Mouse (Mus musculus): Measurements from ENCODE around the gene Tpbpb. TPM values are rescaled to one million over a fixed set of nuclear protein-coding genes. Genes with fewer than 3 reads are reported as not detected.

The Tpbpb gene
- polyA plus RNA-seq (2012; rRNA removed; ENCODE audit: low replicate concordance): not detected in 2 replicates

GRCm38 (mm10) chr13:60904780-60905179 is at the start of gene Tpbpb:
Tpbpb (minus strand) TSS chr13:60904880.

GRCm38 (mm10) chr13:60941884-60942283 is 37.2 kb upstream of the Tpbpb start, which contains the start of gene Tpbpa:
Tpbpa (minus strand) TSS chr13:60941984.

GRCm38 (mm10) chr13:60936500-60936901 is 31.8 kb upstream of the Tpbpb start, which contains the start of the genes Gm49391 and Ctla2a:
Gm49391 (minus strand) TSS chr13:60936571.
Ctla2a (minus strand) TSS chr13:60936625.

GRCm38 (mm10) chr13:60935490-60935889 is 30.8 kb upstream of the Tpbpb start, which contains the start of gene Gm49393:
Gm49393 (minus strand) TSS chr13:60935590.

GRCm38 (mm10) chr13:60897328-60897727 is 7.4 kb downstream of the Tpbpb start, which contains the start of gene Ctla2b:
Ctla2b (minus strand) TSS chr13:60897447.

GRCm38 (mm10) chr13:60896794-60897193 is 7.9 kb downstream of the Tpbpb start, which contains the start of gene Gm49392:
Gm49392 (minus strand) TSS chr13:60896894.

GRCm38 (mm10) chr13:60864281-60864680 is 40.4 kb downstream of the Tpbpb start, which contains the start of gene 4930486L24Rik:
4930486L24Rik (minus strand) TSS chr13:60864475.

Other genes with a start within 250 kb of the Tpbpb start
- not detected in 2 replicates for gene BC051665, start 118.5 kb downstream of the Tpbpb start, polyA plus RNA-seq (2012; rRNA removed; ENCODE audit: low replicate concordance)
- gene Ctsll3, start 102.0 kb downstream of the Tpbpb start, polyA plus RNA-seq (2012; rRNA removed; ENCODE audit: low replicate concordance): not detected in 2 replicates
- not detected in 2 replicates for gene 4930486L24Rik, start 40.4 kb downstream of the Tpbpb start, polyA plus RNA-seq (2012; rRNA removed; ENCODE audit: low replicate concordance)
- gene Gm49392, start 8.0 kb downstream of the Tpbpb start, polyA plus RNA-seq (2012; rRNA removed; ENCODE audit: low replicate concordance): 0.42 and 0.49 TPM in 2 replicates
- 1.4 and 3.7 TPM in 2 replicates for gene Ctla2b, start 7.4 kb downstream of the Tpbpb start, polyA plus RNA-seq (2012; rRNA removed; ENCODE audit: low replicate concordance)
- gene Gm49393, start 30.7 kb upstream of the Tpbpb start, polyA plus RNA-seq (2012; rRNA removed; ENCODE audit: low replicate concordance): not detected in 2 replicates
- gene Gm49391, start 31.7 kb upstream of the Tpbpb start, polyA plus RNA-seq (2012; rRNA removed; ENCODE audit: low replicate concordance): 1.3 and 4.2 TPM in 2 replicates
- gene Ctla2a, start 31.7 kb upstream of the Tpbpb start, polyA plus RNA-seq (2012; rRNA removed; ENCODE audit: low replicate concordance): 8.1 and 24.1 TPM in 2 replicates
- gene Tpbpa, start 37.1 kb upstream of the Tpbpb start, polyA plus RNA-seq (2012; rRNA removed; ENCODE audit: low replicate concordance): not detected in 2 replicates
- 0.14 TPM in 1 of 2 replicates, not detected in the other for gene Ctsj, start 101.1 kb upstream of the Tpbpb start, polyA plus RNA-seq (2012; rRNA removed; ENCODE audit: low replicate concordance)
- gene Ctsq, start 135.8 kb upstream of the Tpbpb start, polyA plus RNA-seq (2012; rRNA removed; ENCODE audit: low replicate concordance): not detected in 2 replicates

All from mammary gland, adult 2 months (tissue).